Mouse (Mus musculus) lung, embryonic 15.5 days (tissue): Measurements from ENCODE around the gene Cdkn2d. TPM values are rescaled to one million over a fixed set of nuclear protein-coding genes. Genes with fewer than 3 reads are reported as not detected.

Experiments
- ATAC-seq: fragments of 200-750 bp; cut with Nextera tagmentation; 2 replicates; pipeline ENCODE4 v1.8.0; 2017; ENCODE audit warnings: moderate number of reproducible peaks, borderline replicate concordance; ENCODE audit not compliant: low FRiP score, low TSS enrichment; ENCODE audit errors: extremely low read depth
- H3K27ac ChIP-seq: fragments of 300-500 bp; sonication (generic); 2 replicates; pipeline ENCODE4 v1.5.1; 2015; ENCODE audit warnings: moderate library complexity, mild to moderate bottlenecking, inconsistent platforms
- H3K27me3 ChIP-seq: fragments of 300-500 bp; sonication (generic); 2 replicates; pipeline ENCODE4 v1.6.1; 2015; ENCODE audit warnings: inconsistent platforms
- H3K36me3 ChIP-seq: fragments of 300-500 bp; sonication (generic); 2 replicates; pipeline ENCODE4 v1.6.1; 2015; ENCODE audit warnings: inconsistent platforms
- H3K4me1 ChIP-seq: fragments of 300-500 bp; sonication (generic); 2 replicates; pipeline ENCODE4 v1.6.1; 2015; ENCODE audit warnings: inconsistent platforms
- H3K4me2 ChIP-seq: fragments of 300-500 bp; sonication (generic); 2 replicates; pipeline ENCODE4 v1.6.1; 2015; ENCODE audit warnings: inconsistent platforms, mild to moderate bottlenecking, moderate library complexity
- H3K4me3 ChIP-seq: fragments of 300-500 bp; sonication (generic); 2 replicates; pipeline ENCODE4 v1.5.1; 2015; ENCODE audit warnings: mild to moderate bottlenecking, inconsistent platforms
- H3K9ac ChIP-seq: fragments of 300-500 bp; sonication (generic); 2 replicates; pipeline ENCODE4 v1.6.1; 2015; ENCODE audit warnings: inconsistent platforms
- H3K9me3 ChIP-seq: fragments of 300-500 bp; sonication (generic); 2 replicates; pipeline ENCODE4 v1.6.1; 2016; ENCODE audit warnings: inconsistent platforms
- WGBS: fragments of 180-500 bp; shearing (Covaris S2); methylation state at CpG from one replicate; pipeline ENCODE4 v1.1.7; 2015; 5-methylcytosine and 5-hydroxymethylcytosine counted together
- polyA plus RNA-seq: library from polyadenylated mRNA; unstranded; fragments of >200 nt; fragmentation: Nextera tagmentation; extraction: Ambion mirVana; gene quantifications from 2 replicates; pipeline ENCODE4 v1.2.1, GENCODE M21; 2015

Cdkn2d gene
- polyA plus RNA-seq, 1 experiment from 2014 or later = 52.3 TPM

DNA sequence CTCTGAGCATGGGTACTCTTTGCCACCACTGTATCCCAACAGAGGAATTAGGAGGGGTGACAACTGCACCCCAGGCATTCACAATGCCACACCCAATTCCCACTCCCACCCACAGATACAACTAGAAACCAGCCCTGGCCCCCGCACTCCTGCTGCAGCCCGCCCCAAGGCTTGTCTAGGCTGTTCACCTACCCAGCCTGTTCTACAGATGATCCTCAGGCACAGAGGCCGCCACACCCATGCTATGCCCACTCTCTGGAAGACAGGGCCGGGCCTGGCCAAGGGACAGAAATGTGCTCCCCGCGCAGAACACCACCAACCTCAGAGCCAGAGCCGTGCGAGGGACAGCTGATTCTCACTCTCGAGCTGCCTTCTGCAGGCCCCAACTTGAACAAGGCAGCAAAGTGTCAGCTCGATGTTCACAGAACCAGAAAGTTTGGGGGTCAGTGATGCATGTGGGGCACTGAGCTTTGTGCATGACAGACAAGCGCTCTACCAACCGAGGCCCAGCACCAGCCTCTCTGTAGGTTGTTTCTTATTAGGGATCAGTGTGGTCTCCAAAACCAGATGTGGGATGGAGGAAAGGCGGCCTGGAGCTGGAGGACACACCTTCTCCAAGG, 40.0 kb downstream of the Cdkn2d start:
- H3K27ac ChIP-seq = no peak overlapping the region
- H3K9ac ChIP-seq = no peak overlapping the region
- H3K9me3 ChIP-seq = no peaks in the 10 kb centered on the region
- H3K4me1 ChIP-seq = peaks cover 7% of the 10 kb centered on the region; the same call in 1 of the 2 replicates
- no peak overlapping the region for H3K4me3 ChIP-seq
- ATAC-seq = no peak; the same call in 1 of the 2 replicates
- 51% methylated on average over 13 of the region's 13 CpGs for WGBS
- H3K36me3 ChIP-seq = no peaks in the 10 kb centered on the region
- H3K27me3 ChIP-seq = peaks cover 59% of the 10 kb centered on the region
- H3K4me2 ChIP-seq = no peak overlapping the region

DNA sequence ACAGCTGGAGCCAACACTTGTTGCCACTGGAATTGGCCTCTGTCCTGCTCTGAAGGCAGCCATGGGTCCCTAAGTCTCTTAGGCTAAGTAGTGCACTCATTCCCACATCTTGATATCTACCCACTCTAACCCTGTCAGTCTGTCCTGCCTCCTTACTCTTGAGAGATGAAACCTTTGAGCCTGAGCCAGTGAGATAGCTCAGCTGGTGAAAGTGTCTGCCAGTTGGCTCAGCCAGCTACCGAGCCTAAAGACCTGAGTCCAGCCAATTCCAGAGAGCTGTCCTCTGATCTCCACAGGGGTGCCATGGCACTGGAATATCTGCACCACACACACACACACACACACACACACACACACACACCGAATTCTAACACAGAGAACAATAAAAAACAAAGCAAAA, 40.7 kb downstream of the Cdkn2d start:
- H3K9me3 ChIP-seq = no peaks in the 10 kb centered on the region
- H3K27me3 ChIP-seq = peaks cover 67% of the 10 kb centered on the region
- H3K4me1 ChIP-seq = peaks cover 7% of the 10 kb centered on the region; the same call in 1 of the 2 replicates
- no peak overlapping the region for H3K27ac ChIP-seq
- no peak overlapping the region for H3K9ac ChIP-seq
- no peak for ATAC-seq
- no peak overlapping the region for H3K4me3 ChIP-seq
- WGBS = 44% methylated on average over 2 of the region's 2 CpGs
- H3K4me2 ChIP-seq = no peak overlapping the region
- H3K36me3 ChIP-seq = no peaks in the 10 kb centered on the region

DNA sequence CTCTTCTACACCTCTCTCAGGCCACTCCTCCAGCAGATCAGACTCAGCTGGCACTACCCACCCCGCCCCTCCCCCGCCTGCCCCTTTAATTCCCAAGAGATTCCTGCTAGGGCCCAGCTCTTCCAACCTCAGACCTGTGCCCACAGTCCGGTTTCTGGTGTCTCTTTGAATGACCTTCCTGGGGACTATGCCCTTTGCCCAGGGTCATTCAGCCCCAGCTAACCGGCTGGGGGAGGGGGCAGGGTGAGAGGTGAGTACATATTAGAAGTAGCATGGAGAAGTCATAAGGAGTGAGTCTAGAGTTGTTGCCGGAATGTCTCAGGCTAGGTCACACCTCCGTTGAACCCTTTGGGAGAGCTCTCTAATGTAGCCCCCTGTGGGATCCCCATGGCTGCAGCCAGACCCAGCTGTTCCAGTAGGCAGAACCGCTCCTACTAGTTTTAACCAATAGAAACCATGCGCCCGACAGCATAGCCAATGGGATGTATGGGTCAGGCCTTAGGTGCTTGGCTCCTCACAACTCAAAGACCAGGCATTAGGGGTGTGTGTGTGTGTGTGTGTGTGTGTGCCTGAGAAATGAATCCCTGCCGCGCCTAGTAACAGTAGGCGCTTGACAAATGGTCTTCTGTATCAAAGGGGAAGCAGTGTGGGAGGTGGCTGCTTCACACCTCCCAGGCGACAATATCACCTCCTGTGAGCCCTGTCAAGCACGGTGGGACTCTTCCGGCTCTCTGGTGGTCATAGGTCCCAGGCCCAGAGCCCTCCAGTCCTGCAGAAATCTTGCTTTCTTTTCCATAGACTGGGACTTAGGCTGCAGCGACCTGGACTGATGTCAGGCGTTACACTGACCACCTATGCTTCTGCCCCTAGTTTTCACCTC, 41.3 kb downstream of the Cdkn2d start:
- peaks cover 11% of the 10 kb centered on the region for H3K4me1 ChIP-seq
- no peaks in the 10 kb centered on the region for H3K36me3 ChIP-seq
- H3K27ac ChIP-seq = no peak overlapping the region
- no peak; the same call in 1 of the 2 replicates for ATAC-seq
- no peak overlapping the region for H3K9ac ChIP-seq
- H3K4me3 ChIP-seq = no peak overlapping the region
- H3K9me3 ChIP-seq = no peaks in the 10 kb centered on the region
- WGBS = 17% methylated on average over 17 of the region's 17 CpGs
- peaks cover 73% of the 10 kb centered on the region for H3K27me3 ChIP-seq
- no peak overlapping the region for H3K4me2 ChIP-seq

DNA sequence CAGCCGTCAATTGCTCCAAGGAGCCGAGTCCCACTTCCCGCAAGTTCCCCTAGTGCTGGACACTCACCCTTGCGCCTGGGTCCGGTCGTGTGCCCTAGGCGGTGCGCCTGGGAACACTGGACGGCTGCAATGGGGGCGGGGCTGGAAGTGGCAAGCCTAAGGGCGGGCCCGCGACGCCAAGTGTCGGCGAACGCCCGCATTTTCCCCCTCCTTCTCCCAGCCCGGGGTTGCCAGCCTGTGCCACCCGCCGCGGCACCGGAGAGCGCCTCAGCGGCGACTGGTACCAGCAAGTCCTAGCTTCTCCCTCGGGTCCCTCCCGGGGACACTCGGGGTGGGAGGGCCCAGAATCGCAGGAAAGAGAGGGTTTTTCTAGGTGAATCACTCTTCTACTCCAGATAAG, 42.9 kb downstream of the Cdkn2d start, which contains the start of gene S1pr5:
S1pr5 (minus strand) TSS at position 118 of the 400 bp plus-strand sequence.
- H3K27ac ChIP-seq = no peak within 1 kb of the TSS
- 3% methylated on average over 30 of the region's 30 CpGs for WGBS
- ATAC-seq = 0 out of 2 replicates have a peak, but pooled peaks have one; percentile 25
- peaks cover 23% of the 10 kb centered on the region for H3K4me1 ChIP-seq
- no peaks in the 10 kb centered on the region for H3K9me3 ChIP-seq
- peak within 1 kb of the TSS; percentile 15 for H3K4me3 ChIP-seq
- H3K4me2 ChIP-seq = peak within 1 kb of the TSS; percentile 50
- H3K9ac ChIP-seq = no peak within 1 kb of the TSS
- no peaks in the 10 kb centered on the region for H3K36me3 ChIP-seq
- H3K27me3 ChIP-seq = peaks cover 88% of the 10 kb centered on the region

DNA sequence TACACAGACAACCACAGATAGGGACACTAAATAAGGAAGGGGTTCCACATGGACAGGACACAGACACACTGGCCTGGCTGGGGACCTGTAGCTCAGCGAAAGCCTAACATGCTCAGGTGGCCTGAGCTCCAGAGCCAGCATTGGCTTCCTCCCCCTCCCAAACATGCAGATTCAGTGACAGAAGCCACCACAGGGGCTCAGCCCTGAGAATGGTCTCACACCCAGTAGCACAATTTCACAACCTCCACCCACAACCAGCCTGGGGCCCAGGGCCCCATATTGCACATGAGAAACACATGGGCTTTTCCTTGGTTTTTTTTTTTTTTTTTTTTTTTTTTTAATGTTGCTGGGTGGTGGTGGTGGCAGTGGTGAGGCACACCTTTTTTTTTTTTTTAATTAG, 44.9 kb downstream of the Cdkn2d start:
- peaks cover 96% of the 10 kb centered on the region for H3K27me3 ChIP-seq
- WGBS = 73% methylated on average over 1 of the region's 1 CpGs
- H3K27ac ChIP-seq = no peak overlapping the region
- H3K4me3 ChIP-seq = no peak overlapping the region
- no peak overlapping the region for H3K9ac ChIP-seq
- ATAC-seq = no peak
- H3K9me3 ChIP-seq = no peaks in the 10 kb centered on the region
- no peaks in the 10 kb centered on the region for H3K36me3 ChIP-seq
- H3K4me2 ChIP-seq = no peak overlapping the region
- H3K4me1 ChIP-seq = peaks cover 23% of the 10 kb centered on the region

DNA sequence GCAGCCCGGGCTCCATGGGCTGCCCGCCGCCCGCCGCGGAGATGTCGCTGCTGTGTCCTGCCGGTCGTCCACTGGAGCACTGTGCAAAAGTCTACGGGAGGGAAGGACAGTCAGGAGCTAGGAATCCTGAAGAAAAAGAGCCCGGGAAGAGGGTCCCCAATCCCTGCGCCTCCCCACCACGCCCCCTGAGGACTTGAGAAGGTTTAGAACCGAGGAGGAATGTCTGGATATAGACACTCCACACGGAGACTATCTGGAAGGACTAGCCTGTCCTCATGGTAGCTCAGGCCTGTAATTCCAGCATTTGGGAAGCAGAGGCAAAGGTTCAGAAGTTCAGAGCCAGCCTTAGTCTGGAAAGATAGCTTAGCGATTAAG, 46.1 kb downstream of the Cdkn2d start:
- Histone ChIP-seq H3K4me1 (peaks cover 23% of the 10 kb centered on the region), H3K4me2 (peak overlapping the region; percentile 85), H3K4me3 (peak overlapping the region; percentile 42), H3K27ac (no peak overlapping the region), H3K36me3 (no peaks in the 10 kb centered on the region), H3K9me3 (no peaks in the 10 kb centered on the region), H3K27me3 (peaks cover 84% of the 10 kb centered on the region), H3K9ac (0 out of 2 replicates have a peak overlapping the region, but pooled peaks have one; percentile 7)
- WGBS = 4% methylated on average over 16 of the region's 16 CpGs
- ATAC-seq = no peak

DNA sequence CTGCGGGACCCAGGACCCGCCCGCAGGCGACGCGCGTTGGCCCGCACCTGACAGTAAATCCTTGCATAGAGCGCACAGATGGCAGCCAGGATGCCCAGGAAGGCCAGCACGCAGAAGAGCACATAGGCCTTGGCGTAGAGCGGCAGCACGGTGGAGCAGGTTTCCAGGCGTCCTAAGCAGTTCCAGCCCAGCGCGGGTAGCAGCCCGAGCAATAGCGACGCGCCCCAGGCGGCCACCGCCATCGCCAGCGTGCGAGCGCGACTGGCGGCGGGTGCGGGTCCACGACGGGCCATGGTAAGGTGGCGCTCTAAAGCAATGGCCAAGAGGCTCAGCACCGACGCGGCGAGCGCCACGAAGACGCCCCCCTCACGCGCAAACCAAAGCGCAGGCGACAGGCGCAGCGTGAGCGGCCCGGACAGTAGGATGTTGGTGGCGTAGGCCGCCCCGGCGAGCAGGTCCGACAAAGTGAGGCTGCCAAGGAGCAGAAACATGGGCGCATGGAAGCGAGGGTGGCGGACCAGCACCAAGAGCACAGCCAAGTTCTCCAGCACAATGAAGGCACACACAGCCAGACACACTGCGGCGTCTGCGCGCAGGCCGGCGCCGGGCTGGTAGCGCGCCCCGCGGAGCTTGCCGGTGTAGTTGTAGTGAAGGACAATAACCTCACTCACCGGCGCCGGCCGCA, 46.6 kb downstream of the Cdkn2d start:
- H3K27me3 ChIP-seq = peaks cover 79% of the 10 kb centered on the region
- 1% methylated on average over 72 of the region's 72 CpGs for WGBS

DNA sequence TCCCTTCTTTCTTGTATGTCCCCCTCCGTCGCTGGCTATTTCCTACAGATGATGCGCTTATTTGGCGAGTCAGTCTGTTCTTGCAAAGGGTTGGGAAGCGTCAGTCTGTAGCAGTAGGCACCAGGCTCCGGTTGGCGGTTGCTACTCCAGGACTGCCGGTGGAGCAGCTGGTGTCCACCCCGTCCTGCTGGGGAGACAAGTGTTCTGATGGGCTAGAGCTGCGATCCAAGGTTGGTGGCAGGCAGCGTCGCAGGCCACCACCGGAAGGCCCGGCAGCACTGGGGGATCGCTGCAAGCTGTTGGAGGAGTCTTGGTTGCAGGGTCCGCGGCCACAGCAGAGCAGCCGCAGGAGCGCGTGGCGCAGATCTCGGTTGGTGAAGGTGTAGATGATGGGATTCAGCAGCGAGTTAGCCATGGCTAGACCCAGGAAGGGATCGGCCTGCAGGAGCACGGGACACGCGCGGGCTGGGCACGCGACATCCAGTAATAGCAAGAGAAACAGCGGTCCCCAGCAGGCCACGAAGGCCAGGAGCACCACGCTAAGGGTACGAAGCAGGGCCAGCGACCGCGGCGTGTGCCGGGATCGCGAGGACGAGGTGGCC, 47.3 kb downstream of the Cdkn2d start:
- Histone ChIP-seq H3K27me3 (peaks cover 72% of the 10 kb centered on the region), H3K4me1 (peaks cover 27% of the 10 kb centered on the region), H3K4me2 (peak overlapping the region; percentile 85), H3K36me3 (no peaks in the 10 kb centered on the region), H3K4me3 (peak overlapping the region; percentile 42), H3K9me3 (no peaks in the 10 kb centered on the region), H3K9ac (no peak overlapping the region), H3K27ac (no peak overlapping the region)
- no peak for ATAC-seq
- WGBS = 9% methylated on average over 42 of the region's 42 CpGs

More for the DNA sequence above, 46.6 kb downstream of the Cdkn2d start:
- H3K36me3 ChIP-seq = no peaks in the 10 kb centered on the region
- no peak overlapping the region for H3K27ac ChIP-seq
- H3K4me2 ChIP-seq = peak overlapping the region; percentile 85
- no peak for ATAC-seq
- H3K9ac ChIP-seq = 0 out of 2 replicates have a peak overlapping the region, but pooled peaks have one; percentile 7
- peaks cover 25% of the 10 kb centered on the region for H3K4me1 ChIP-seq
- peak overlapping the region; percentile 42 for H3K4me3 ChIP-seq
- H3K9me3 ChIP-seq = no peaks in the 10 kb centered on the region

DNA sequence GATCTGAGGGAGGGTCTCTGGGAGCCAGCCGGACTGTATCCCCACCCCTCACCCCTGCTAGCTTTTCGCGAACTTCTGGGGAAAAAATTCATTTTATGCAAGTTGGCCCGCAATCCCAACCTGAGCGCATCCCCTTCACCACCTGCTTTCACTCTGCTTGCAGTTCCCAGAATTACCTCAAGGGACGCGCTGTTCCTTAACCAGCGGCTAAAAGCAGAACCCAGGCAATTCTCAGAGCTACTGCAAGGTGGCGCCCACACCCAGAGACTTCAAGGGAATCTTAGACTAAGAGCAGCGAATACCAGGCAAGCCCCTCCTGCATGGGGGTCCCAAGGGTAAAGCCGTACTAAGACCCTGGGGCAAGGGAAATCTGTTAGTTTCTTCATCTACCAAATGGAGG, 49.9 kb downstream of the Cdkn2d start:
- H3K9me3 ChIP-seq = no peaks in the 10 kb centered on the region
- ATAC-seq = no peak
- peaks cover 34% of the 10 kb centered on the region for H3K4me1 ChIP-seq
- no peak overlapping the region for H3K9ac ChIP-seq
- H3K27ac ChIP-seq = no peak overlapping the region
- H3K36me3 ChIP-seq = no peaks in the 10 kb centered on the region
- no peak overlapping the region for H3K4me3 ChIP-seq
- WGBS = 8% methylated on average over 11 of the region's 11 CpGs
- H3K27me3 ChIP-seq = peaks cover 49% of the 10 kb centered on the region
- H3K4me2 ChIP-seq = no peak overlapping the region

DNA sequence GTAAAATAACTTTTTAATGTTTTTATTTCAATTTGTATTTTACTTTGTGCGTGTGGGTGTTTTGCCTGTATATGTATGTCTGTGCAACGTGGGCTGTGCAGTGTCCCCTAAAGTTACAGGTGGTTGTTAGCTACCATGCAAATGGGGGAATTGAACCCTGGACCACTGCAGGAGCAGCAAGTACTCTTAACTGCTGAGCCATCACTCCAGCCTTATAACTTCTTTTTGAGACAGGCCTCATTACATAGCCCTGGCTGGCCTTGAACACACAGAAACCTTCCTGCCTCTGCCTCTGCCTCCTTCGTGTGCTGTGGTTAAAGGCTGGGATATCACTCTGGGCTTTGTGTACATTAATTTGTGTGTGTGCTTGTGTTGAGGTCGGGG, 51.8 kb downstream of the Cdkn2d start:
- no peak for ATAC-seq
- peak overlapping the region; percentile 60 for H3K4me2 ChIP-seq
- H3K4me3 ChIP-seq = peak overlapping the region; percentile 78
- H3K36me3 ChIP-seq = peaks cover 11% of the 10 kb centered on the region
- H3K27ac ChIP-seq = no peak overlapping the region
- 27% methylated on average over 4 of the region's 4 CpGs for WGBS
- H3K4me1 ChIP-seq = peaks cover 26% of the 10 kb centered on the region
- H3K9me3 ChIP-seq = no peaks in the 10 kb centered on the region
- peak overlapping the region; percentile 94 for H3K9ac ChIP-seq
- H3K27me3 ChIP-seq = peaks cover 30% of the 10 kb centered on the region

DNA sequence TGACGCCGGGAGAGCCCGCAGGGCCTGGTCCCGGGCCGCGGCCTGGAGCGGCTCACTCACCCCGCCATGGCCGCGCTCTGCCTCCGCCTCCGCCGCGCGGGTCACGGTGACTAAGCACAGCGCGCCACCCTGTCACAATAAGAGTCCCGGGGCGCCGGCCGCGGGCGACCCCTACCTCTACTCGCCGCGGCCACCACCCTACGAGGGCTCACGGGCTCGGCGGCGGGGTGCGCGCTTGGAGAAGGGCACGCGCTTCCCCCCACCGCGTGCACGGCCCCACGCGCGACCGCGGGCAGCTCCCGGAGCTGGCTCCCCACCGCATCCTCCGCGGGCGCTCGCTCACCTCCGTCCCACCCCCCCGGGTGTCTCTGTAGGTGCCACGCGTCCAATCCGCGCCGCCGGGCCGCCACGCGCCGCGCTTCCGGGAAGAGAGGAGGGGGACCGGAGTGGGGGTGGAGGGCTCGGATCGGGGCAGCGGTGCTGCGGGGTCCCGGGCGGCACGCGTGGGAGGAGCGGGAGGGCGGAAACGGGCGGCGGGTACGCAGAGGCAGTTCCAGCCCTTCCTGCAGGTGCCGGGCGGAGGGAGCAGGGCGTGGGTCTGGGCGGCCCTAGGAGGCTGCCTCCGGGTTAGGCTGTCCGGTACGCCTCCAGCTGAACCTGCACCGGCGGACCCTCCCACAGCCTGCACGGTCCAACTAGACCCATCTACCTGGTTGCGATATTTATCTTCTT, 52.3 kb downstream of the Cdkn2d start, which contains the start of gene Keap1:
Keap1 (minus strand) TSS at position 629 of the 732 bp plus-strand sequence.
- Histone ChIP-seq H3K4me1 (peaks cover 20% of the 10 kb centered on the region), H3K36me3 (peaks cover 16% of the 10 kb centered on the region), H3K4me3 (peak within 1 kb of the TSS; percentile 78), H3K27ac (peak within 1 kb of the TSS; percentile 86), H3K4me2 (peak within 1 kb of the TSS; percentile 60), H3K9me3 (no peaks in the 10 kb centered on the region), H3K27me3 (peaks cover 25% of the 10 kb centered on the region), H3K9ac (peak within 1 kb of the TSS; percentile 94)
- 0% methylated on average over 84 of the region's 90 CpGs for WGBS
- ATAC-seq = peak; percentile 84
